Mouse (Mus musculus) fibroblast of lung, adult 2 months (primary cell): ENCODE measurements around the gene Gm18596.
"Not testable (repeated sequence)": the region's sequence is repeated elsewhere in the genome, so short reads cannot be mapped to it uniquely, and the experiment has no call there.

Experiments used
- DNase-seq: peaks from one replicate; pipeline ENCODE4 v3.0.0-alpha.2; 2011; ENCODE audit warnings: low read depth

Gm18596 gene

GRCm38 (mm10) chr10:77741924-77742688 is at the start of gene Gm18596:
TSS of gene Gm18596 (minus strand) at chr10:77742638.
- DNase-seq = not testable (repeated sequence)

GRCm38 (mm10) chr10:77788621-77789020 is 46.2 kb upstream of the Gm18596 start:
- no peak for DNase-seq

- DNase-seq = not testable (repeated sequence)
These were observed 45.4 kb upstream of the Gm18596 start, which contains the start of gene Gm7137 for GRCm38 (mm10) chr10:77787876-77788275. TSS of gene Gm7137 (minus strand) at chr10:77788200.

DNA sequence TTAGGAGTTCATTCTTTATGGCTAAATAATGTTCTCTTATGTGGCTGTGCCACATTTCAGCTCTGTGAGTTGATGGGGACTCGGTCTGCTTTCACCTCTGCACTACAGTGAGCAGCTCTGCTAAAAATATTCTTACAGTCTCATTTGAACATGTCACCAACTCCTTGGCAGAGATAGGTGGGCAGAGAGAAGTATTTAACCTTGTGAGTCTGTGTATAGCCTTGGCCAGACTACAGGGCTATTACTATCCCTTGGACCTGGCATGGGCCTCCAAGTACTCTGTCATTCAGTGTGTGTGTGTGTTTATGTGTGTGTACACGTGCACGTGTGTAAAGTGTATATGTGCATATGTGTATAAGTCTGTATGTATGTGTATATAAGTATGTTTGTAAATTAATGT is 41.0 kb upstream of the Gm18596 start:
- DNase-seq = not testable (repeated sequence)

GRCm38 (mm10) chr10:77782442-77782841 is 40.0 kb upstream of the Gm18596 start, which contains the start of gene Gm3250:
TSS of gene Gm3250 (minus strand) at chr10:77782542.
- DNase-seq = not testable (repeated sequence)

- not testable (repeated sequence) for DNase-seq
These were observed 34.4 kb upstream of the Gm18596 start, which contains the start of gene Gm7138 for GRCm38 (mm10) chr10:77776844-77777243. TSS of gene Gm7138 (minus strand) at chr10:77776944.

DNA sequence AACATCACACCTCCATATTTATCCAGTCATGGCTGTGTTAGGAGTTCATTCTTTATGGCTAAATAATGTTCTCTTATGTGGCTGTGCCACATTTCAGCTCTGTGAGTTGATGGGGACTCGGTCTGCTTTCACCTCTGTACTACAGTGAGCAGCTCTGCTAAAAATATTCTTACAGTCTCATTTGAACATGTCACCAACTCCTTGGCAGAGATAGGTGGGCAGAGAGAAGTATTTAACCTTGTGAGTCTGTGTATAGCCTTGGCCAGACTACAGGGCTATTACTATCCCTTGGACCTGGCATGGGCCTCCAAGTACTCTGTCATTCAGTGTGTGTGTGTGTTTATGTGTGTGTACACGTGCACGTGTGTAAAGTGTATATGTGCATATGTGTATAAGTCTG is 29.7 kb upstream of the Gm18596 start:
- DNase-seq = not testable (repeated sequence)

DNA sequence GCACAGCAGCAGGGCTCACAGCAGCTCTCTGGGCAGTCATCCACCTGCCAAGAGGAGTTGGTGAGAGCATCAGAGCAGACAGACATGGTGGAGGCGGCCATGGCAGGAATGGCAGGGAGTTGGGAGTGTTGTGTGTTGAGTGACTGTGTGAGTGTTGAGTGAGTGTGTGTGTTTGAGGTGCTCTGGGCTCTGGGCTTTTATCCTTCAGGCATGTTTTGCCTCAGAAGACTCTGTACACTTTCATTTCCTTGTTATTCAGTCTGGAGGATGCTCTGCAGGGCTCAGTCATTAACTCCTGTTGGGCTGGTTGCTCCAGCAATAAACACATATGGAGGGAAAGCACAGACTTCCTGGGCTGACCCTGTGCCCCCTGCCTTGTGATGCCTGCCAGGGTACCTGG is 28.8 kb upstream of the Gm18596 start, which contains the start of gene Gm3238:
Gm3238 (minus strand) TSS at position 101 of the 400 bp plus-strand sequence.
- DNase-seq = not testable (repeated sequence)

GRCm38 (mm10) chr10:77769727-77770126 is 27.3 kb upstream of the Gm18596 start:
- DNase-seq = no peak

DNA sequence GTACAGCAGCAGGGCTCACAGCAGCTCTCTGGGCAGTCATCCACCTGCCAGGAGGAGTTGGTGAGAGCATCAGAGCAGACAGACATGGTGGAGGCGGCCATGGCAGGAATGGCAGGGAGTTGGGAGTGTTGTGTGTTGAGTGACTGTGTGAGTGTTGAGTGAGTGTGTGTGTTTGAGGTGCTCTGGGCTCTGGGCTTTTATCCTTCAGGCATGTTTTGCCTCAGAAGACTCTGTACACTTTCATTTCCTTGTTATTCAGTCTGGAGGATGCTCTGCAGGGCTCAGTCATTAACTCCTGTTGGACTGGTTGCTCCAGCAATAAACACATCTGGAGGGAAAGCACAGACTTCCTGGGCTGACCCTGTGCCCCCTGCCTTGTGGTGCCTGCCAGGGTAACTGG is 17.1 kb upstream of the Gm18596 start, which contains the start of gene Gm3233:
Gm3233 (minus strand) TSS at position 101 of the 400 bp plus-strand sequence.
- DNase-seq = not testable (repeated sequence)

DNA sequence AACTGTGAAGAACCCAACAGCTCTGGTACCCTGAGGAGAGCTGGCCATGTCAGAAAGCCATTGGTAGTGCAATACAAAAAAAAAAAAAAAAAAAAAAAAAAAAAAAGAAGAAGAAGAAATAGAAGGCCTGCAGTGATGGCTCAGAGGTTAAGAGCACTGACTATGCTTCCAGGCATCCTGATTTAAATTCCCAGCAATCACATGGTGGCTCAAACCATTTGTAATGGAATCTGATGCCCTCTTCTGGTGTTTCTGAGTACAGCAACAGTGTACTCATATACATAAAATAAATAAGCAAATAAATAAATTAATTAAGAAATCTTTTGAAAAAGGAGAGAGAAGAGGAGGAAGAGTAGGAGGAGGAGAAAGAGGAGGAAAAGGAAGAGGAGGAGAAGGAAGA is 11.0 kb upstream of the Gm18596 start:
- DNase-seq = no peak

DNA sequence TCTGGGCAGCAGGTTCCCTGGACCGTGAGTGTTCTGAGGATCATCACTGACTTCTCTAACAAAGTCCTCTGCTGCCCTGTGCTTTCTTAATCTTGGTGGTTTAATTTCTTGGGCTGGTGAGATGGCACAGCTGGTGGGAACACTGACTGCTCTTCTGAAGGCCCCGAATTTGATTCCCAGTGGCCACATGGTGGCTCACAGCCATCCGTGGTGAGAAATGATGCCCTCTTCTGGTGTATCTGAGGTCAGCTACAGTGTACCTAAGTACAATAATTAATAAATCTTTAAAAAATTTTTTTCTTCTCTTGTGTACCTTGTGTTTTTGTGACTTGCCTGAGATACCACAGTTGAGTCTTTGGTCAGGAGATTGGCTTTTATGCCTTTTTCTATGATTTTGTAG is 9.9 kb upstream of the Gm18596 start:
- not testable (repeated sequence) for DNase-seq

- DNase-seq = not testable (repeated sequence)
These were observed 8.8 kb upstream of the Gm18596 start, which contains the start of gene Gm9736 for GRCm38 (mm10) chr10:77751254-77751653. TSS of gene Gm9736 (minus strand) at chr10:77751354.

DNA sequence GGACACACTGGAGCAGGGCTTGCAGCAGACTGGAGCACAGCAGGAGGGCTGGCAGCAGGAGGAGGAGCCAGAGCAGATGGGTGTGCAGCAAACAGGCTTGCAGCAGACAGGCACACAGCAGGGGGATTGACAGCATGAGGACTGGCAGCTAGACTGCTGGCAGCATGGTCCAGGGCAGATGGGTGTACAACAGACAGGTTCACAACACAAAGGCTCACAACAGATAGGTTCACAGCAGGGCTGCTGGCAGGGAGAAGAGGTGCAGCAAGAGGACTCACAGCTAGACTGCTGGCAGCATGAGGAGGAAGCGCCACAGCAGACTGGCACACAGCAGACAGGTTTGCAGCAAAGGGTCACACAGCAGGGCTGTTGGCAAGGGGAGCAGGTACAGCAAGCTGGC is 8.2 kb upstream of the Gm18596 start:
- not testable (repeated sequence) for DNase-seq

- DNase-seq = no peak
These were observed 3.5 kb downstream of the Gm18596 start for GRCm38 (mm10) chr10:77738929-77739328.

DNA sequence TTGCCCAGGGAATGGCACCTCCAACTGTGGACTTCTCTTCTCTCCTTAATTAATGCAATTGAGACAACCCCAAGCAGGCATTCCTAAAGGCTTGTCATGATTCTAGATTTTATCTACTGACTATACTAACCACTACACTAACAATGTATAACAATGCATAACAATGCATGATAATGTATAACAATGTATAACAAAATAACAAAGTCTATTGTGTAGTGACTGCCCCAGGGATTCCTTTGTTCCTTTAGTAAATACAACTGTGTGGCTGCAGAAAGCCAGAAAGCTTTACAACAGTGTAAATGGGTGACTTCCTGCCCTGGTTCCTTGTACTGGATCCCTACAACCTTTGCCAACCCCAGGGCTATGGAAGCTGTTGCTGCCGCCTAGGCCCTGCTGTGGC is 6.5 kb downstream of the Gm18596 start:
- no peak for DNase-seq

- DNase-seq = no peak
These were observed 13.2 kb downstream of the Gm18596 start for GRCm38 (mm10) chr10:77729241-77729640.

- DNase-seq = no peak
These were observed 14.2 kb downstream of the Gm18596 start for GRCm38 (mm10) chr10:77728280-77728679.

- no peak for DNase-seq
These were observed 16.3 kb downstream of the Gm18596 start, which contains the start of gene Gm10100 for GRCm38 (mm10) chr10:77726186-77726585. TSS of gene Gm10100 (plus strand) at chr10:77726486.

DNA sequence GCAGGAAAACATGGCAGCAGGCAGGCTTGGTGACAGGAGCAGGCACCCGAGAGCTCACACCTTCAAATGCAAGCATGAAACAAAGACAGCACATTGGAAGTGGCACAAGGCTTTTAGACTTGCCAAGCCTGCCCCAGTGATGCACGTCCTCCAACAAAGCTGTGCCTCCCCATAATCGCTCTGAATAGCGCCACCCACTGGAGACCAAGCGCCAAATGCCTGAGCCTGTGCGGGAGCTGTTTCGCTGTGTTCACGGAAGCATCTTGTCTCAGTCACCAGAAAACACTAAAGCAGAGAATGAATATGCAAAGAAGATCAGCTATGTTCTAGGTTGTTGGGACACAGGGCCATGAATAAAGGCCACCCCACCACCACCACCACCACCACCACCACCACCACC is 17.6 kb downstream of the Gm18596 start:
- DNase-seq = no peak

- not testable (repeated sequence) for DNase-seq
These were observed 22.1 kb downstream of the Gm18596 start, which contains the start of gene Krtap12-1 for GRCm38 (mm10) chr10:77720299-77720698. TSS of gene Krtap12-1 (plus strand) at chr10:77720599.

DNA sequence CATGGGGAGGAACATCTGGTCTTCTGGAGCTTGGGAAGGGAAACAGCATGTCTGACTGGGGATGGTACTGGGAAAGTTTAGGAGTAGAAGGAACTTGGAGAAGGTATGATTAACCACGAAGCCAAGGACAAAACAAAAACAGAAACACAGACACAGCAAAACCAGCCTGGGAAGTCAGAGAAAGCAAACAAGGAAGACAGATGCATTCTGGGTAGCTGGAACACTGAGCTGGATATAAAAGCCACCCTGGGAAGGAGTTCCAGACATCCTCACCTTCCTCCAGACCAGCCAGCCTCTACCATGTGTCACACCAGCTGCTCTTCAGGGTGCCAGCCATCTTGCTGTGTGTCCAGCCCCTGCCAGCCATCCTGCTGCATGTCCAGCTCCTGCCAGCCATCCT is 26.9 kb downstream of the Gm18596 start, which contains the start of gene Gm10142:
Gm10142 (plus strand) TSS at position 301 of the 400 bp plus-strand sequence.
- no peak for DNase-seq

DNA sequence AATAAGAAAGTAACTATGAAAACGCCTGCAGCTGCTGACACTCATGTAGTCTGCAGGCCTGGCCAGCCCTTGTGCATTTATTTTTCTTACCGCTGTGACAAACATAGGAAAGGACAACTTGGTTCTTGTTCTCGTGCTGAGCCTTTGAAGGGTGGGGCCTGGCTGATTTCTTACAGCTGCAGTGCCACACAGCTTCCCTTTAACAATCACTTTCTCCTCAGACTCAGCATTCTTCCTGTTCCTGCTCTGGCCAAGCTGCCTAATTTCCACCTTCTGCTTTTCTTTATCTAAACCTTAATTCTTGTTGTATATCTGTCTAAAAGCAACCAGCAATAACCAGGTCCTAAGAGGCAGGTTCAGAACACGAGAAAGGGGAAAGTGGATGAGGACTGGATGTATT is 28.7 kb downstream of the Gm18596 start:
- DNase-seq = no peak
